Mouse (Mus musculus) forebrain, embryonic 14.5 days (tissue): ENCODE measurements around the gene Snx30. TPM values are rescaled to one million over a fixed set of nuclear protein-coding genes. Genes with fewer than 3 reads are reported as not detected.

Experiments used
- ATAC-seq: fragments of 200-750 bp; cut with Nextera tagmentation; 2 replicates; pipeline ENCODE4 v1.8.0; 2017; ENCODE audit warnings: mild to moderate bottlenecking, moderate library complexity
- DNase-seq: peaks from one replicate; pipeline ENCODE4 v3.0.0-alpha.2; 2015; ENCODE audit warnings: low spot score
- H3K27ac ChIP-seq: fragments of 300-500 bp; sonication (generic); 2 replicates; pipeline ENCODE4 v1.5.1; 2014; ENCODE audit warnings: low read depth, mild to moderate bottlenecking, control low read depth, low read length, moderate library complexity
- H3K27me3 ChIP-seq: fragments of 300-500 bp; sonication (generic); replicated peaks from 2 replicates; pipeline ENCODE4 v1.6.1; 2014; ENCODE audit warnings: low read length, control low read depth, mixed read lengths; ENCODE audit not compliant: control insufficient read depth, insufficient read depth
- H3K36me3 ChIP-seq: fragments of 300-500 bp; sonication (generic); 2 replicates; pipeline ENCODE4 v1.6.1; 2014; ENCODE audit warnings: low read length, control low read depth; ENCODE audit not compliant: control insufficient read depth, insufficient read depth
- H3K4me1 ChIP-seq: fragments of 300-500 bp; sonication (generic); 2 replicates; pipeline ENCODE4 v1.6.1; 2014; ENCODE audit warnings: antibody characterized with exemption, low read length, control low read depth; ENCODE audit not compliant: control insufficient read depth, insufficient read depth
- H3K4me2 ChIP-seq: fragments of 300-500 bp; sonication (generic); 2 replicates; pipeline ENCODE4 v1.6.1; 2014; ENCODE audit warnings: mild to moderate bottlenecking, control low read depth, low read length
- H3K4me3 ChIP-seq: fragments of 300-500 bp; sonication (generic); 2 replicates; pipeline ENCODE4 v1.5.1; 2014; ENCODE audit warnings: low read depth, low read length, control low read depth
- H3K9ac ChIP-seq: fragments of 300-500 bp; sonication (generic); 2 replicates; pipeline ENCODE4 v1.6.1; 2014; ENCODE audit warnings: mild to moderate bottlenecking, low read length, control low read depth, moderate library complexity
- H3K9me3 ChIP-seq: fragments of 300-500 bp; sonication (generic); replicated peaks from 2 replicates; pipeline ENCODE4 v1.6.1; 2016; ENCODE audit warnings: low read length, control low read depth, mixed read lengths; ENCODE audit not compliant: control insufficient read depth
- WGBS: fragments of 180-500 bp; shearing (Covaris S2); extraction: QIAGEN DNeasy Blood & Tissue Kit; methylation state at CpG from one replicate; pipeline ENCODE4 v1.1.7; 2014; 5-methylcytosine and 5-hydroxymethylcytosine counted together
- polyA plus RNA-seq: library from polyadenylated mRNA; unstranded; fragments of >200 nt; fragmentation: Nextera tagmentation; extraction: Ambion mirVana; gene quantifications from 2 replicates; pipeline ENCODE4 v1.2.1, GENCODE M21; 2014

Snx30 gene
- polyA plus RNA-seq, 1 experiment from 2014 or later: 9.8 TPM

- Histone ChIP-seq H3K27ac (no peak overlapping the region), H3K27me3 (no peaks in the 10 kb centered on the region), H3K4me2 (no peak overlapping the region), H3K4me3 (no peak overlapping the region), H3K9me3 (no peaks in the 10 kb centered on the region), H3K36me3 (no peaks in the 10 kb centered on the region), H3K9ac (no peak overlapping the region), H3K4me1 (no peaks in the 10 kb centered on the region)
- 76% methylated on average over 2 of the region's 2 CpGs for WGBS
- no peak for ATAC-seq
- DNase-seq: no peak
Measured at GRCm38 (mm10) chr4:59937543-59937942, 131.9 kb downstream of the Snx30 start.

Other genes starting within 250 kb of the Snx30 start
- gene Hsdl2, start 224.3 kb upstream of the Snx30 start, polyA plus RNA-seq: 18.6 and 22.5 TPM in 2 replicates
- gene E130308A19Rik, start 179.6 kb upstream of the Snx30 start, polyA plus RNA-seq: 22.6 and 28.0 TPM in 2 replicates
- 68.0 and 72.1 TPM in 2 replicates for gene Inip, start 4.3 kb upstream of the Snx30 start, polyA plus RNA-seq
- gene Slc46a2, start 109.2 kb downstream of the Snx30 start, polyA plus RNA-seq: 0.08 TPM in 1 of 2 replicates, not detected in the other
- not detected in 2 replicates for gene Mup4, start 154.9 kb downstream of the Snx30 start, polyA plus RNA-seq
- not detected in 2 replicates for gene Mup6, start 158.5 kb downstream of the Snx30 start, polyA plus RNA-seq